Mouse (Mus musculus): ENCODE measurements at regions not wholly inside any gene's neighbourhood (a gene's known extent, or its start where the extent isn't known, plus 50 kb on each side); places are given as distances from the start of the nearest gene placed in this dataset.
"Not testable (repeated sequence)": the region's sequence is repeated elsewhere in the genome, so short reads cannot be mapped to it uniquely, and the experiment has no call there.

GRCm38 (mm10) chr1:157048996-157049395, 59.5 kb downstream of the Tex35 start:
- DNase-seq = no peak
- intact Hi-C loops (cut with DNase I) = no loop called here

GRCm38 (mm10) chr1:157048201-157048923, 60.1 kb downstream of the Tex35 start:
- no peak for DNase-seq
- intact Hi-C loops (cut with DNase I) = no loop called here

- intact Hi-C loops (cut with DNase I) = no loop called here
- peak; percentile 51 for DNase-seq
These were observed 60.7 kb downstream of the Tex35 start for GRCm38 (mm10) chr1:157047751-157048200.

GRCm38 (mm10) chr1:157046760-157047182, 61.7 kb downstream of the Tex35 start:
- no peak for DNase-seq
- intact Hi-C loops (cut with DNase I) = no loop called here

GRCm38 (mm10) chr1:157039836-157040196, 68.7 kb downstream of the Tex35 start:
- DNase-seq = peak; percentile 30
- intact Hi-C loops (cut with DNase I) = no loop called here

- peak; percentile 95 for DNase-seq
- intact Hi-C loops (cut with DNase I) = no loop called here
These were observed 69.3 kb downstream of the Tex35 start for GRCm38 (mm10) chr1:157039016-157039835.

- intact Hi-C loops (cut with DNase I) = no loop called here
- no peak for DNase-seq
These were observed 70.1 kb downstream of the Tex35 start for GRCm38 (mm10) chr1:157038111-157039008.

GRCm38 (mm10) chr1:157037246-157037991, 71.1 kb downstream of the Tex35 start:
- intact Hi-C loops (cut with DNase I) = no loop called here
- no peak for DNase-seq

GRCm38 (mm10) chr1:157036779-157037178, 71.7 kb downstream of the Tex35 start:
- no peak for DNase-seq

GRCm38 (mm10) chr1:157035221-157035620, 73.3 kb downstream of the Tex35 start:
- DNase-seq; intact Hi-C loops (cut with DNase I): not testable (repeated sequence)

More at GRCm38 (mm10) chr1:157036779-157037178, 71.7 kb downstream of the Tex35 start:
- intact Hi-C loops (cut with DNase I) = no loop called here

- no peak for DNase-seq
- intact Hi-C loops (cut with DNase I) = no loop called here
These were observed 79.8 kb downstream of the Tex35 start for GRCm38 (mm10) chr1:157028682-157029081.

- intact Hi-C loops (cut with DNase I) = no loop called here
- peak; percentile 40 for DNase-seq
These were observed 80.8 kb downstream of the Tex35 start for GRCm38 (mm10) chr1:157027681-157028080.

- intact Hi-C loops (cut with DNase I) = no loop called here
- DNase-seq = no peak
These were observed 84.0 kb upstream of the Ralgps2 start for GRCm38 (mm10) chr1:157023462-157023861.

- intact Hi-C loops (cut with DNase I) = no loop called here
- no peak for DNase-seq
These were observed 83.3 kb upstream of the Ralgps2 start for GRCm38 (mm10) chr1:157022456-157023435.

- intact Hi-C loops (cut with DNase I) = no loop called here
- no peak for DNase-seq
These were observed 80.5 kb upstream of the Ralgps2 start for GRCm38 (mm10) chr1:157019892-157020291.

- intact Hi-C loops (cut with DNase I) = no loop called here
- DNase-seq = no peak
These were observed 79.3 kb upstream of the Ralgps2 start for GRCm38 (mm10) chr1:157018726-157019125.

GRCm38 (mm10) chr1:157017198-157017994, 78.0 kb upstream of the Ralgps2 start:
- intact Hi-C loops (cut with DNase I) = no loop called here
- no peak for DNase-seq

- intact Hi-C loops (cut with DNase I) = no loop called here
- DNase-seq = no peak
These were observed 77.2 kb upstream of the Ralgps2 start for GRCm38 (mm10) chr1:157016625-157017024.

Data from left cerebral cortex, postnatal 4 days (tissue).